Mouse (Mus musculus) left cerebral cortex, postnatal 25 days (tissue): ENCODE results near the gene Tmem115. TPM values are rescaled to one million over a fixed set of nuclear protein-coding genes. Genes with fewer than 3 reads are reported as not detected.

Source experiments
- DNase-seq, 2 experiments: peaks; one replicate each; pipeline ENCODE4 v3.0.0; 2022; ENCODE audit warnings: low spot score in 2 of 2, mixed read lengths in 1 of 2
- intact Hi-C: fragments of 180-260 bp; cut with DNase I; formaldehyde crosslinking; loops from one replicate; pipeline ENCODE4 v1.15.1; 2025
- total RNA-seq, 2 experiments: library from RNA; stranded (reverse); gene quantifications; 2 replicates each; pipeline ENCODE4 v1.2.3; 2021

Gene Tmem115
- total RNA-seq, 2 experiments from 2014 or later = 33.3 to 36.5 TPM

DNA sequence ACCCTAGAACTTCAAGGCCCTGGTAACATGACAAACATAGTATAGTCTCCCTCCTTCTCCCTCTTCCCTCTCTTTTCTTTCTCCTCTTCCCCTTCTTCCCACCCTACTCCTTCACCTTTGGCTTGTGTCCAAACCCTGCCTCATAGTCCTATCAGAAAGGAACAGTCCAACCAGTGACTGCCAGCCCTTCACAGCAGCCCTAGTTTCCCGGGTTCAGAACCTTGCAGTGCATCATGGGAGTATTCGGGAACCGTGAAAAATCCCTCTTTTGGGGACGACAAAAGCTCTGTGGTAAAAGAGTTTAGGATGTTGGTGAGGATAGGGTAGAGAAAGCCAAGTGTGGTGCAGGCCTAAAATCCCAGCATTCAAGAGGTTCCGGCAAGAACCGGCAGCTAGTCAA, 13.4 kb upstream of the Tmem115 start:
- DNase-seq = no peak
- intact Hi-C loops = no loop called here

DNA sequence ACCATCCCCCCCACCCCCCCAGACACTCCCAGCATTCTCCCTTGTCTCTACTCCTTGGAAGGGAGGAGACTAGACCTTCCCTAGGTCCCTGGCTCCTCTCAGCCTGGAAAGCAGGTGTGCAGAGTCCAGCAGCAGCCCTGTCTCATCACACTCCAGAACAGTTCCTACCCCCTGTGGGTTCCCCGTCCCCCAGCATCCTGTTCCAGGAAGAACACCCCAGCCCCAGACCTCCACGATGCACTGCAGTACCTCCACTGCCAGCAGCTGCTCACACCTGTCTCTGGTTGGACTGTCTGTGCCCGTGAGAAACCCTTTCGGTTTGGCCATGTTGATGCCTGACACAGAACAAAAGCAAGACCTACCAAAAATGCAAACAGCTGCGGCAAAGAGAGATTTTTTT, 12.6 kb upstream of the Tmem115 start:
- intact Hi-C loops = no loop called here
- DNase-seq = no peak

DNA sequence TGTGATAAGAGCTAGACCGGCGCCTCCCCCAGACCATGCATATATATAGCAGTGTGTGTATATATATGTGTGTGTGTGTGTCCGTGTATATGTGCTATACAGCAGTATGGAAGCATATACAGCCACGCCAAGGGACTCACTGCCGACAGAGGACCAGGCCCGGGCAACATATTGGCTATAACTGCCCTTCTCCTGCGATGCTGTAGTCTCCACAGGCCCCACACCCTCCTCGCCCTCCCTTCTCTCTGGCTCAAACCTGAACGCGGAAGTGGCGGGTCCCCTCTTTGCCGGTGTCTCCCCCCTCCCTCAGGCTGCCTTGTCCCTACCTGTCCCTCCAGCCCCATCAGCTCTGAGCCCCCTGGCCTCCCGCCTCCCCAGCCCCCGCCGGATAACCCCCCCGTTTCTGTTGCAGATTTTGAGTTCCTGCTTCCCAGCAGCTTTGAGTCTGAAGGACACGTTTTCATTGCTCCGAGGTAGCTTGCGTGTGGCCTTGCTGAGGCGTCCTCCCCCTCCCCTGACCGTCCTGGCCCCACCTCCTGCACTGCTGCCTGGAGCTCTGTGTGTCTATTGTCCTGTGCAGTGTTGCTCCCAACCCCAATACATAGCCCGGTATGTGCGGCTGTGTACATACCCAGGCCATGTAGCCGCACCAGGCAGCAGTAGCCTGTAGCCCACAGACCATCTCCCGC, 11.9 kb upstream of the Tmem115 start:
- intact Hi-C loops = no loop called here
- DNase-seq = peak in 1 of 2 experiments; percentile 43

DNA sequence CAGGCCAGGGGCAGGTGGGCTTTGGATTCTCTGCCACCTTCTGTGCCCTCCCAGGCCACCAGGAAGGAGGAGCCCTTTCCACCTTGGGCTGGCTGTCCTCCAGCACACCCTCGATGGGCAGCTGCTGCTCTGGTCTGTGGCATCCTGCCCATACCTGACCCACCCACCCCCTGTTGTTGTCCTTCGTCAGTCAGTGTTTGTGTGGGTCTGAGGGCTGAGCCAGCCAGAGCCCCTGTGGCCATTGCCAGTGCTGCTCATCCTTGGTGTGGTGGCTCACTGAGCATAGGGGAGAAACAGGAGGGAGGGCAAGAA, 11.4 kb upstream of the Tmem115 start:
- no peak for DNase-seq
- intact Hi-C loops = no loop called here

DNA sequence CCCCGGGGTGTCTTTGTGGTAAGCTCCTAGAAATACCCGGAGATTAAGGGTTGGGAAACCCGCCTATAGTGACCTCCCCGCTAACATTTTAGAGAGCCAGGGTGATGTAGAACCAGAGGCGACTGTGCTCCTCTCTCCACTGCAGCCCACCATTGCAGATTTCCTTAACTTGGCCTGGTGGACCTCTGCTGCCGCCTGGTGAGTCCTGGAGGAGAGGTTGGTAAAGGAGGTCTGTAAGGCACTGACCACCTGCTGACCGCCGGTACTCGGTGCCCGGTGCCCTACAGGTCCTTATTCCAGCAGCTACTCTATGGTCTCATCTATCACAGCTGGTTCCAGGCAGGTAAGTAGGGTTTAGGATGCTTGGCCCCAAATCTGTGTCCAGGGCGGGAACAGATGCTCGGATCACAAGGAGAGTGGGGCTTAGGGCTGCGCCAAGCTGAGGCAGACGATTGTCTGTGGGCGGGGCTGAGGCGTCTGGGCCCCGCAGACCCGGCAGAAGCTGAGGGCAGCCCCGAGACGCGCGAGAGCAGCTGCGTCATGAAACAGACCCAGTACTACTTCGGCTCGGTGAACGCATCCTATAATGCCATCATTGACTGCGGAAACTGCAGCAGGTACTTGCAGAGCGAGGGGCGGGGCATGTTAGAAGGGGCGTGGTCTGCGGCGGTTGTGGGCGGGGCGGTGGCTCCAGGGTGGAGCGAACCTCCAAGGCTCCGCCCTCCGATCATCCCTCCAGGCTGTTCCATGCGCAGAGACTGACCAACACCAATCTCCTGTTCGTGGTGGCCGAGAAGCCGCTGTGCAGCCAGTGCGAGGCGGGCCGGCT, 7.3 kb upstream of the Tmem115 start:
- intact Hi-C loops = no loop called here
- DNase-seq = peak; percentile 69 to 74

DNA sequence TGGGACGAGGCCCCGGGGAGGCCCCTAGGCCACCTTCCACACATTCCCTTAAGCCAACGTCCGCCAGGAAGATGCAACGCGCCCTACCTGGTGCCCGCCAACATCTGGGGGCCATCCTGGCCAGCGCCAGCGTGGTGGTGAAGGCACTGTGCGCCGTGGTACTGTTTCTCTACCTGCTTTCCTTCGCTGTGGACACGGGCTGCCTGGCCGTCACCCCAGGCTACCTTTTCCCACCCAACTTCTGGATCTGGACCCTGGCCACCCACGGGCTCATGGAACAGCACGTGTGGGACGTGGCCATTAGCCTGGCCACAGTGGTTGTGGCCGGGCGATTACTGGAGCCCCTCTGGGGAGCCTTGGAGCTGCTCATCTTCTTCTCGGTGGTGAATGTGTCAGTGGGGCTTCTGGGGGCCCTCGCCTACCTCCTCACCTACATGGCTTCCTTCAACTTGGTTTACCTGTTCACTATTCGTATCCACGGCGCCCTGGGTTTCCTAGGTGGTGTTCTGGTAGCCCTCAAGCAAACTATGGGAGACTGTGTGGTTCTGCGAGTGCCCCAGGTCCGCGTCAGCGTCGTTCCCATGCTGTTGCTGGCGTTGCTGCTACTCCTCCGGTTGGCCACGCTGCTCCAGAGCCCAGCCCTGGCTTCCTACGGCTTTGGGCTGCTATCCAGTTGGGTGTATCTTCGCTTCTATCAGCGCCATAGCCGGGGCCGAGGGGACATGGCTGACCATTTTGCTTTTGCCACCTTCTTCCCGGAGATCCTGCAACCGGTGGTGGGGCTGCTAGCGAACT, 860 bp downstream of the Tmem115 start:
- DNase-seq = no peak
- intact Hi-C loops = loop anchor here (10.0 kb wide), 1 partner anchor 650 kb away; the partner anchor contains the start of gene Rbm15b

DNA sequence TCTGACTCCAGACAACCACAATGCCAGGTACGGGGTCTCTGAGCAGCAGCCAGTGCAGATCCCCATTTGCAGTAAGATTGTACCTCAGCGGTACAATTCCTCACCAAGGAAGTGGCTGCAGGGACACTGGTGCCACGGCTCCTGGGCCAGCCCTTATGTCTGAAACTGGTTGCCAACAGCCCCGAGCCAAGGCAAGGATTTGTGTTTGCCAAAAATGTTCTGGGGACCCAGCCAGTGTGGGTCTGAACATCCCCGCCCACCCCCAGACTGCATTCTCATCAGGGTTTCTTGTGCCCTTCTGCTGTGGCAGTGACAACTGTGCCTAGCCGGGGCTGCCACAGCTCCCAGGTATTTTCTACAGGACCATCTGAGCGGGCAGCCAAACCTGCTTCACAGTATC, 4.5 kb downstream of the Tmem115 start:
- intact Hi-C loops = loop anchor here (10.0 kb wide), 1 partner anchor 653 kb away; the partner anchor contains the start of gene Rbm15b
- DNase-seq = no peak

DNA sequence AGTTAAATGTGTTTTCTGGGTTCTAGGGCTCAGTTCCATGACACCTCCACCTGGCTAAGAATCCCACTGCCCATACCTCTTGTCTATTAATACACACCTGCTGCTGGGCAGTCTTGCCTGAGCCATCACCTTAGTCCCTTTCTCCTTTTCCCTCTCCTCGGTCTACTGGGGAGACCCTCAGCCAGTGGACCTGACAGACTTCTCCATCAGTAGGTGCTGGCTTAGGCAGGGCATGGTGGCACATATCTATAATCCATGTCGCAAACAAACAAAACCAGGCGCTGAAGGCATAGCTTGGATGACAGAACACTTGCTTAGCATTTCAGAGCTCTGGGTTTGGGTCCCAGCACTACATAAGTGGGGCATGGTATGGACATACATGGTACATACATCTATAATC, 5.0 kb downstream of the Tmem115 start:
- no peak for DNase-seq
- intact Hi-C loops = loop anchor here (10.0 kb wide), 1 partner anchor 654 kb away; the partner anchor contains the start of gene Rbm15b

DNA sequence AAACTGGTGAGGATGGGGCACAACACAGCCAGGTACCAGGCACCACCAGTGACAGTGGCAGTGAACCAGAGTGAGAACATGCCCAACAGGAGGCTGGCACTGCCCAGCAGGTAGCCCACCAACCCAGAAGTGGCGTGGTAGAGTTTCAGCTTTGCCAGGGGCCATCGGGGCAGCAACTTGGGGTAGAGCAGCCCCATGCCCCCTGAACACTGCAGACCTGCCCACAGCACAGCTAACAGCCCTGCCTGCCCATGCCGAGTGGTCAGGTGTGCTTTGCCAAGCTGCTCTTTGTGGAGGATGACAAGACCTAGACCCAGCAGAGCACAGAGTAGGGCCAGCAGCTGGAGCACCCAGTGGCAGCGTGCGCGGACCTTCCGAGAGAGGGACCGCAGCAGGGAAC, 6.2 kb downstream of the Tmem115 start:
- intact Hi-C loops = loop anchor here (10.0 kb wide), 1 partner anchor 655 kb away; the partner anchor contains the start of gene Rbm15b
- no peak for DNase-seq

DNA sequence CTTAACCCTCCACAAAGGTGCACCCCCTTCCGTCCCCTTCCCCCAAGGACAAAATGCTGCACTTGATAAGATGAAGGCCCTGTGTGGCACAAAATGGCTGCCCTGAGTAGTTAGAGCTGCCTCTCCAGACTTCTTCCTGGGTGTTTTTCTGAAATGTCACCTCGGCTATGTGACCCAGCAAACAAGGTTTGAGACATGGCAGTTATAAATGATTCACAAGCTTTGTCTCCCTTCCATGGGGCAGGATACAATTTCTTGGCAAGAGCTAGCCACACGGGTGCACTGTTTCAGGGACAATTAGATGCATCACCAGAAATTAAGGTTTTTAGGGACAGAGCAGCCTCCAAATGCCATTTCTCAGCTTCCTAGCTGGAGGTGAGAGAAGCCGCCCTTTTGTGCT, 6.7 kb downstream of the Tmem115 start:
- no peak for DNase-seq
- intact Hi-C loops = no loop called here

DNA sequence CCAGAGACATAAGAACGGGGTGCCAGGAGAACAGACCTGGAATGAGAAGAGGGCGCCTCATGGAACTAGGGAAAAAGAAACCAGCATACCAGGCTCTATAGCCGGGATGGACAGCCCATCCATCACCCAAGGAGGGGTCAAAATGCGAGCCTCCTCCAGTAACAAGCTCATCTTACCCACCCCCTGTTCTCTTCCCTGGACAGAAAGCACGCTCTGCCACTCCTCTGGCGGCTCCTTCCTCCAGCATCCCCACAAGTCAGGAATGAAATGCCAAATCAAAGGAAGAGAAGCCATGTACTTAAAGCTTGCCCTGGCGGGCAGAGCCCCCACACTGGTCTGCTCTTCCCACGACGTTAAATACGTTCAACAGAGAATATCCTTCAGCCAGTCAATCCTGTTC, 7.3 kb downstream of the Tmem115 start:
- intact Hi-C loops = no loop called here
- DNase-seq = no peak

DNA sequence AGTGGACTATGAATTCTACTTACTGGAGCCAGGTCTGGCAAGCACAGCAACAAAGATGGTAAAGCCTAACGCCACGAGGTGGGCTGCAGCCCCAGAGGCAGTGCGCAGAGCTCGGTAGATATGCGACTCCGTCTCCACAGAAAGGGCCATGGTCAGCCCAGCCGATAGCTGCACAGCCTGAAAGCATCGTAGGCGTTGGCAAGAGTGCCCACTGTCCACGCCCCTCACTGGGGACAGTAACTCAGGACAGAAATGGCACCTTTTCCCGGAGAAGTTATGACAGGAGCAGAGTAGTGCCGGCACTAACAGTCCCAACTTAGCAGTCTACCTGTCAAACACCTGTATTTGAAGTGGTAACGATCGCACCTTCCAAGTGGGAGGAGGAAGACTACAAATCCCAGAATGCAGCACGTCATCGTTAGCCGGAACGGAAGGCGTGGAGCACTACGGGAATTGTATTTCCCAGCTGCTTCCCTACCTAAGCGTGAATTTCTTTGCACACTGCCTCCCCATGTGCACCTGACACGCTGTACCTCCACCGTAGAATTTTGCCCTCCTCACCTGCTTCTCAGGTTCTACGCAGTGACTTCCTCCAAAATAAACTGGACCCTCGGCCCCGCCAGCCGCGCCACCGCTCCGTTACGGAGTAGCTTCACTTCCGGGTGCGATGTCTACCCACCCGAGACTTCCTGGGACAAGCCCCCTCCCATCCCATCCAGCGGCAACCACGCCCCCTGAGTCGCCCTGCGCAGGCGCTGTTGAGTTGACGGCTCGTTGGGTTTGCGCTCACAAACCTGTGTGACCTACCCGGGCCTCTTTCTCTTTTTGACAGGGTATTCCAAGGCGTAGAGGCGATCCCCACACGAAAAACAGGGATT, 8.0 kb downstream of the Tmem115 start, which contains the start of the genes Cyb561d2 and Nprl2:
Gene Cyb561d2 (minus strand): TSS at position 720 of the 878 bp plus-strand sequence.
Gene Nprl2 (plus strand): TSS at position 753 of the 878 bp plus-strand sequence.
- DNase-seq = peak; percentile 93 to 97
- intact Hi-C loops = no loop called here

DNA sequence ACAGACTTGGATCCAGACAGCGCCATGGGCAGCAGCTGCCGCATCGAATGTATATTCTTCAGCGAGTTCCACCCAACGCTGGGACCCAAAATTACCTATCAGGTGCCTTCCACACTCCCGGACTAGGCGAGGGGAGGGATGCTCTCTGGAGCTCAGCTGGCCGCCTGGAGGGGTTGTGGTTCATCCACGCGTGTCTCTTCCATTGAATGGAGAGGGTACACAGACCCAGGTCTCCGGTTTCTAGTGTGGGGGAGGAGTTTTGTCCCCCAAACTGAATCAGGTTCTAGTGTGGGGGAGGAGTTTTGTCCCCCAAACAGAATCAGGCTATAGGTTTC, 8.6 kb downstream of the Tmem115 start:
- intact Hi-C loops = no loop called here
- DNase-seq = no peak

DNA sequence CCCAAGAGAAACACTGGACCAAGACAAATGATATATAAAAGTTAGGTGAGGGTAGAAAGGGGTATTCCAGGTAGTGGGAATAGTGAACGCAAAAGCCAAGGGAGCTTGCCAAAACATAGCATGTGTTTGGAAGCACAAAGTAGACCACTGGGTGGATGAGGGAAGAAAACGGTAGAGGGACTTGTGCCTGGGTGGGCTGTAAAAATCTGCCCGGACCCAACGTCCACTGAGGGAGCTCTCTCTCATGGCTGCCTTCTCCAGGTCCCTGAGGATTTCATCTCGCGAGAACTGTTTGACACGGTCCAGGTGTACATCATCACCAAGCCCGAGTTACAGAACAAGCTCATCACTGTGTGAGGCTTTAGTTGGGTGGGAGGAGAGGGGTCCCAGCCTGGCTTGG, 9.0 kb downstream of the Tmem115 start:
- intact Hi-C loops = no loop called here
- no peak for DNase-seq

DNA sequence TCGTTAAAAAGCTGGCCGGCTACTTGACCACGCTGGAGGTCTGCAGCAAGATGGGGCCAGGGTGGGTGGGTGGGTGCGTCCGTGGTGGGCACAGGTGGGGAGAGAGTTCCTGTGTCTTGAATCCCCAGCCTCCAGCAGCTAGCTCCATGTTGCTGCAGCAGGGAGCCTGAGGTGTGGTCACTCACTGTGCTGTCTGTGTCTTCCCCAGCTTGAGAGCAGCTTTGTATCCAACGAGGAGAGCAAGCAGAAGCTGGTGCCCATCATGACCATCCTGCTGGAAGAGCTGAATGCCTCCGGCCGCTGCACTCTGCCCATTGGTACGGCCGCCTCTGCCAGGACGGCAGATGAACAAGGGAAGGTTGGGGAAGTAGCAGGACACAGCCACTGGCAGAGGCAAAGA, 9.6 kb downstream of the Tmem115 start:
- intact Hi-C loops = no loop called here

DNA sequence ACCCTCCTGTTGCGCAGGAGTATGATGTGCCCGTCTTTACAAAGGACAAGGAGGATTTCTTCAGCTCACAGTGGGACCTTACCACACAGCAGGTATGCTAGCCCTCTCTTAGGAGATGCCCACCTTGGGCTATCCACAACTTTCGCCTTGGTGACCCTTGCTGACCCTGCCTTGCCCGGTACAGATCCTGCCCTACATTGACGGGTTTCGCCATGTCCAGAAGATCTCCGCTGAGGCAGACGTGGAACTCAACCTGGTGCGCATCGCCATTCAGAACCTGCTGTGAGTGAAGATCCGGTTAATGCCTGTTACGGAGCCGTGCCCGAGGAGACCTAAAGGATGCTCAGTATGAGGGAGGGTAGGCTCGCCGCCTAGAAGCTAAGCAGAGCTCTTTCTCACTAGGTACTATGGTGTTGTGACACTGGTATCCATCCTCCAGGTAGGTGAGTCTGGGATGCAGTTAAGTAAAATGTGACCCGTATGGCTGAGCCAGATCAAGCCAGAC, 10.5 kb downstream of the Tmem115 start:
- intact Hi-C loops = no loop called here
- no peak for DNase-seq

More for the DNA sequence above, 9.6 kb downstream of the Tmem115 start:
- no peak for DNase-seq

DNA sequence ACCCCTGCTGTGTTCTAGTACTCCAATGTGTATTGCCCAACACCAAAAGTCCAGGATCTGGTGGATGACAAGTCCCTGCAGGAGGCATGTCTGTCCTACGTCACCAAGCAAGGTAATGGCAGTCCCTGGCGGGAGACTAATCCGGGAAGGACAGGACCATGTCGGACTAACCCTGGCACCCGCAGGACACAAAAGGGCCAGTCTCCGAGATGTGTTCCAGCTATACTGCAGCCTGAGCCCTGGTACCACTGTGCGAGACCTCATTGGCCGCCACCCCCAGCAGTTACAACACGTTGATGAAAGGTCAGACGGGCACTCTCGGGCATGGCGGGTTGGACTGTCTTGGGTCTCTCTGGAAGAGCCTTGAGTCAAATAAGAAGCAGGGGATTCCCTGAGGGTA, 11.0 kb downstream of the Tmem115 start:
- intact Hi-C loops = no loop called here
- DNase-seq = no peak

DNA sequence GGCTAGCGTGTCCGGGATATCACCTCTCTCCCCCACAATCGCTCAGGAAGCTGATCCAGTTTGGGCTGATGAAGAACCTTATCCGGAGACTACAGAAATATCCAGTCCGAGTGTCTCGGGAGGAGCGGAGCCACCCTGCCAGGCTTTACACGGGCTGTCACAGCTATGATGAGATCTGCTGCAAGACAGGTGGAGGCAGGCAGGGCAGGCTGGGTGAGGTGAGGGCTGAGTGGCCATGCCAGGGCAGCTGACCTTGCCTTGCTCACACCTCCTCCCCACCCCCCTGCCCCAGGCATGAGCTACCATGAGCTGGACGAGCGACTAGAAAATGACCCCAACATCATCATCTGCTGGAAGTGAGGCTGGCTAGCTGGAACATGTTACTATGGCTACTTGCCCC, 11.5 kb downstream of the Tmem115 start:
- DNase-seq = no peak
- intact Hi-C loops = no loop called here

DNA sequence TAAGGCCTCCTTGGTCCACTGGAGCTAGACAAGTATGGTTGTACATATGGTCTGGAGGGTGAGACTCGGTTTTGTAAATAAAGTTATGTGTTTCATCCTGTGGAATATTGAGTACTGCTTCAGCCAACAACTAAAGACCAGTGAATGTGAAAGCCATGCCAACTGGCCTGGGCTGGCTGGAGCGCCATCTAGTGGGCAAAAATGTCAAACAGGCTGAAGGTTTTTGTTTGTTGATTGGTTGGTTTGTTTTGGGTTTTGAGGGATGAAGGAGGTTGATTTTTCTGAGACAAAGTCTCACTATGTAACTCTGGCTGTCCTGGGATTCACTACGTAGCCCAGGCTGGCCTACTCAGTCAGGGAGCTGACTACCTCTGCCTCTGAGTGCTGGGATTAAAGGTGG, 11.9 kb downstream of the Tmem115 start:
- intact Hi-C loops = no loop called here
- peak; percentile 63 to 74 for DNase-seq
